Mouse (Mus musculus) thymus, adult 2 months (tissue): Measurements from ENCODE around the gene Zfp292. TPM values are rescaled to one million over a fixed set of nuclear protein-coding genes. Genes with fewer than 3 reads are reported as not detected.

ENCODE experiments used
- DNase-seq: peaks from one replicate; pipeline ENCODE4 v3.0.0; 2021
- H3K27ac ChIP-seq: fragments of 200-500 bp; 2 replicates; pipeline ENCODE4 v1.5.1; 2012; ENCODE audit warnings: low read length, control low read depth; ENCODE audit not compliant: control insufficient read depth, insufficient read depth
- H3K27me3 ChIP-seq: fragments of 200-500 bp; 2 replicates; pipeline ENCODE4 v1.6.1; 2012; ENCODE audit warnings: mild to moderate bottlenecking, low read length, moderate library complexity, mixed read lengths; ENCODE audit not compliant: control insufficient read depth, insufficient read depth
- H3K36me3 ChIP-seq: fragments of 200-500 bp; 2 replicates; pipeline ENCODE4 v1.6.1; 2012; ENCODE audit warnings: mild to moderate bottlenecking, low read length, moderate library complexity; ENCODE audit not compliant: control insufficient read depth, insufficient read depth
- H3K4me1 ChIP-seq: fragments of 200-500 bp; replicated peaks from 2 replicates; pipeline ENCODE4 v1.6.1; 2012; ENCODE audit warnings: low read length; ENCODE audit not compliant: control insufficient read depth, insufficient read depth
- H3K4me3 ChIP-seq: fragments of 200-500 bp; 2 replicates; pipeline ENCODE4 v1.5.1; 2012; ENCODE audit warnings: mild to moderate bottlenecking, low read length, control low read depth, moderate library complexity; ENCODE audit not compliant: control insufficient read depth, insufficient read depth
- CTCF ChIP-seq: fragments of 200-500 bp; IDR thresholded peaks from 2 replicates; pipeline ENCODE4 v1.5.1; 2012; ENCODE audit warnings: mild to moderate bottlenecking, control low read depth, low read length, moderate library complexity, borderline replicate concordance; ENCODE audit not compliant: control insufficient read depth, poor library complexity, insufficient read depth; ENCODE audit errors: extremely low read depth
- POLR2A ChIP-seq: fragments of 200-500 bp; IDR thresholded peaks from 2 replicates; pipeline ENCODE4 v1.6.1; 2012; ENCODE audit warnings: mild to moderate bottlenecking, low read length, control low read depth, moderate library complexity; ENCODE audit not compliant: control insufficient read depth, poor library complexity, insufficient read depth; ENCODE audit errors: extremely low read depth
- WGBS: fragments of 180-500 bp; shearing (Covaris S2); methylation state at CpG from one replicate; pipeline ENCODE4 v1.1.7; 2018; 5-methylcytosine and 5-hydroxymethylcytosine counted together
- polyA plus RNA-seq: library from polyadenylated mRNA; depleted of rRNA; stranded (reverse); fragments of >200 nt; gene quantifications from 2 replicates; pipeline ENCODE4 v1.2.3, GENCODE M21; 2012

Zfp292 gene
- polyA plus RNA-seq, 1 experiment = 7.1 TPM

GRCm38 (mm10) chr4:34823901-34824300 lies 58.9 kb downstream of the Zfp292 start:
- DNase-seq = no peak
- no peaks in the 10 kb centered on the region for H3K4me1 ChIP-seq
- no peak overlapping the region for H3K4me3 ChIP-seq
- TF ChIP-seq POLR2A = no peak
- TF ChIP-seq CTCF = no peak
- H3K27me3 ChIP-seq = no peaks in the 10 kb centered on the region
- no peak overlapping the region for H3K27ac ChIP-seq
- H3K36me3 ChIP-seq = peaks cover 17% of the 10 kb centered on the region
- 100% methylated on average over 1 of the region's 1 CpGs for WGBS

GRCm38 (mm10) chr4:34819904-34820303 lies 62.9 kb downstream of the Zfp292 start:
- 97% methylated on average over 4 of the region's 4 CpGs for WGBS
- peaks cover 24% of the 10 kb centered on the region for H3K36me3 ChIP-seq
- TF ChIP-seq POLR2A (no peak), CTCF (no peak)

GRCm38 (mm10) chr4:34801166-34802034 lies 81.4 kb downstream of the Zfp292 start:
- no peaks in the 10 kb centered on the region for H3K27me3 ChIP-seq
- no peak for DNase-seq
- WGBS = 93% methylated on average over 14 of the region's 14 CpGs
- no peak for TF ChIP-seq CTCF
- H3K4me1 ChIP-seq = no peaks in the 10 kb centered on the region
- peaks cover 14% of the 10 kb centered on the region for H3K36me3 ChIP-seq
- H3K4me3 ChIP-seq = no peak overlapping the region
- no peak overlapping the region for H3K27ac ChIP-seq

More at GRCm38 (mm10) chr4:34819904-34820303, 62.9 kb downstream of the Zfp292 start:
- H3K4me3 ChIP-seq = no peak overlapping the region
- no peaks in the 10 kb centered on the region for H3K27me3 ChIP-seq
- no peak for DNase-seq
- H3K27ac ChIP-seq = no peak overlapping the region
- no peaks in the 10 kb centered on the region for H3K4me1 ChIP-seq

GRCm38 (mm10) chr4:34798005-34798404 lies 84.8 kb downstream of the Zfp292 start:
- H3K27ac ChIP-seq = no peak overlapping the region
- no peaks in the 10 kb centered on the region for H3K4me1 ChIP-seq
- H3K36me3 ChIP-seq = no peaks in the 10 kb centered on the region; the same call in 1 of the 2 replicates
- TF ChIP-seq CTCF = no peak
- no peak for TF ChIP-seq POLR2A
- no peak overlapping the region for H3K4me3 ChIP-seq
- H3K27me3 ChIP-seq = no peaks in the 10 kb centered on the region
- 92% methylated on average over 2 of the region's 2 CpGs for WGBS
- no peak for DNase-seq

- TF ChIP-seq POLR2A (no peak), CTCF (no peak)
- 82% methylated on average over 8 of the region's 8 CpGs for WGBS
These were observed 85.3 kb downstream of the Zfp292 start for GRCm38 (mm10) chr4:34797294-34797983.

GRCm38 (mm10) chr4:34796294-34796693 lies 86.5 kb downstream of the Zfp292 start:
- H3K36me3 ChIP-seq = no peaks in the 10 kb centered on the region
- no peaks in the 10 kb centered on the region for H3K27me3 ChIP-seq
- H3K4me1 ChIP-seq = no peaks in the 10 kb centered on the region
- H3K4me3 ChIP-seq = no peak overlapping the region
- TF ChIP-seq CTCF = no peak
- no peak for TF ChIP-seq POLR2A
- no peak overlapping the region for H3K27ac ChIP-seq
- 98% methylated on average over 5 of the region's 5 CpGs for WGBS
- no peak for DNase-seq

More at GRCm38 (mm10) chr4:34797294-34797983, 85.3 kb downstream of the Zfp292 start:
- Histone ChIP-seq H3K4me3 (no peak overlapping the region), H3K36me3 (no peaks in the 10 kb centered on the region), H3K4me1 (no peaks in the 10 kb centered on the region), H3K27ac (no peak overlapping the region), H3K27me3 (no peaks in the 10 kb centered on the region)
- no peak for DNase-seq
